Mouse (Mus musculus) hindbrain, embryonic 14.5 days (tissue): ENCODE data around the gene Irf2bpl. TPM values are rescaled to one million over a fixed set of nuclear protein-coding genes. Genes with fewer than 3 reads are reported as not detected.
A peak's percentile ranks its signal among the peaks of the same experiment; 100 is the strongest.

ENCODE experiments used
- ATAC-seq: fragments of 200-750 bp; cut with Nextera tagmentation; 2 replicates; pipeline ENCODE4 v1.8.0; 2017; ENCODE audit warnings: moderate number of reproducible peaks, mild to moderate bottlenecking, moderate TSS enrichment, moderate library complexity; ENCODE audit not compliant: low FRiP score
- DNase-seq: peaks from one replicate; pipeline ENCODE4 v3.0.0-alpha.2; 2015; ENCODE audit warnings: low spot score
- H3K27ac ChIP-seq: fragments of 300-500 bp; sonication (generic); 2 replicates; pipeline ENCODE4 v1.5.1; 2014; ENCODE audit warnings: mild to moderate bottlenecking, moderate library complexity
- H3K27me3 ChIP-seq: fragments of 300-500 bp; sonication (generic); 2 replicates; pipeline ENCODE4 v1.6.1; 2014; ENCODE audit warnings: mild to moderate bottlenecking, low read length, mixed read lengths; ENCODE audit not compliant: control insufficient read depth, insufficient read depth
- H3K36me3 ChIP-seq: fragments of 300-500 bp; sonication (generic); replicated peaks from 2 replicates; pipeline ENCODE4 v1.6.1; 2014; ENCODE audit not compliant: control insufficient read depth, insufficient read depth
- H3K4me1 ChIP-seq: fragments of 300-500 bp; sonication (generic); replicated peaks from 2 replicates; pipeline ENCODE4 v1.6.1; 2014; ENCODE audit warnings: antibody characterized with exemption, low read length, mixed read lengths; ENCODE audit not compliant: control insufficient read depth, insufficient read depth
- H3K4me2 ChIP-seq: fragments of 300-500 bp; sonication (generic); replicated peaks from 2 replicates; pipeline ENCODE4 v1.6.1; 2014; ENCODE audit warnings: mild to moderate bottlenecking, moderate library complexity
- H3K4me3 ChIP-seq: fragments of 300-500 bp; sonication (generic); replicated peaks from 2 replicates; pipeline ENCODE4 v1.5.1; 2014; ENCODE audit warnings: mild to moderate bottlenecking, low read length
- H3K9ac ChIP-seq: fragments of 300-500 bp; sonication (generic); 2 replicates; pipeline ENCODE4 v1.6.1; 2014
- H3K9me3 ChIP-seq: fragments of 300-500 bp; sonication (generic); 2 replicates; pipeline ENCODE4 v1.6.1; 2016; ENCODE audit warnings: low read length; ENCODE audit not compliant: control insufficient read depth
- WGBS: fragments of 180-500 bp; shearing (Covaris S2); extraction: QIAGEN DNeasy Blood & Tissue Kit; methylation state at CpG from one replicate; pipeline ENCODE4 v1.1.7; 2014; 5-methylcytosine and 5-hydroxymethylcytosine counted together
- polyA plus RNA-seq: library from polyadenylated mRNA; unstranded; fragments of >200 nt; fragmentation: Nextera tagmentation; extraction: Ambion mirVana; gene quantifications from 2 replicates; pipeline ENCODE4 v1.2.1, GENCODE M21; 2014

Irf2bpl gene
- polyA plus RNA-seq, 1 experiment from 2014 or later: 64.5 TPM

GRCm38 (mm10) chr12:86835899-86836298 lies 48.7 kb downstream of the Irf2bpl start:
- Histone ChIP-seq H3K4me2 (no peak overlapping the region), H3K4me1 (peaks cover 14% of the 10 kb centered on the region), H3K27ac (0 out of 2 replicates have a peak overlapping the region, but pooled peaks have one; percentile 20), H3K9me3 (no peaks in the 10 kb centered on the region), H3K36me3 (no peaks in the 10 kb centered on the region), H3K9ac (no peak overlapping the region), H3K4me3 (no peak overlapping the region), H3K27me3 (no peaks in the 10 kb centered on the region)
- DNase-seq (no peak), ATAC-seq (no peak)
- 79% methylated on average over 3 of the region's 3 CpGs for WGBS

GRCm38 (mm10) chr12:86834416-86834772 lies 50.2 kb downstream of the Irf2bpl start:
- Histone ChIP-seq H3K27me3 (no peaks in the 10 kb centered on the region), H3K4me1 (peaks cover 21% of the 10 kb centered on the region), H3K4me2 (no peak overlapping the region), H3K27ac (no peak overlapping the region), H3K4me3 (no peak overlapping the region), H3K36me3 (no peaks in the 10 kb centered on the region), H3K9ac (no peak overlapping the region), H3K9me3 (no peaks in the 10 kb centered on the region)
- DNase-seq: no peak
- 84% methylated on average over 3 of the region's 3 CpGs for WGBS
- no peak for ATAC-seq

GRCm38 (mm10) chr12:86833711-86834415 lies 50.7 kb downstream of the Irf2bpl start:
- no peaks in the 10 kb centered on the region for H3K27me3 ChIP-seq
- no peak overlapping the region for H3K4me2 ChIP-seq
- no peaks in the 10 kb centered on the region for H3K36me3 ChIP-seq
- DNase-seq (no peak), ATAC-seq (no peak)
- H3K9me3 ChIP-seq: no peaks in the 10 kb centered on the region
- peaks cover 21% of the 10 kb centered on the region for H3K4me1 ChIP-seq
- no peak overlapping the region for H3K9ac ChIP-seq
- WGBS: 62% methylated on average over 6 of the region's 6 CpGs
- H3K4me3 ChIP-seq: no peak overlapping the region
- H3K27ac ChIP-seq: no peak overlapping the region; the same call in 1 of the 2 replicates

- Histone ChIP-seq H3K27ac (peak overlapping the region; percentile 84), H3K9me3 (no peaks in the 10 kb centered on the region), H3K4me1 (peaks cover 21% of the 10 kb centered on the region), H3K9ac (peak overlapping the region; percentile 56), H3K27me3 (no peaks in the 10 kb centered on the region), H3K4me3 (no peak overlapping the region), H3K4me2 (peak overlapping the region; percentile 47; the same call in 1 of the 2 replicates), H3K36me3 (no peaks in the 10 kb centered on the region)
- WGBS: 59% methylated on average over 11 of the region's 11 CpGs
- ATAC-seq (peak; percentile 16; the same call in 1 of the 2 replicates), DNase-seq (no peak)
Measured at GRCm38 (mm10) chr12:86832551-86833182, 51.9 kb downstream of the Irf2bpl start.

- Histone ChIP-seq H3K4me1 (peaks cover 26% of the 10 kb centered on the region), H3K27me3 (no peaks in the 10 kb centered on the region), H3K9ac (peak overlapping the region; percentile 56), H3K9me3 (no peaks in the 10 kb centered on the region), H3K4me3 (no peak overlapping the region), H3K4me2 (peak overlapping the region; percentile 47), H3K27ac (peak overlapping the region; percentile 84), H3K36me3 (no peaks in the 10 kb centered on the region)
- peak; percentile 81 for DNase-seq
- WGBS: 23% methylated on average over 32 of the region's 32 CpGs
- peak; percentile 71 for ATAC-seq
Measured at GRCm38 (mm10) chr12:86831591-86832550, 52.7 kb downstream of the Irf2bpl start.

Other genes with a start within 250 kb of the Irf2bpl start
- gene Vash1, start 206.1 kb downstream of the Irf2bpl start, polyA plus RNA-seq: 27.5 and 31.2 TPM in 2 replicates
- 12.3 and 13.1 TPM in 2 replicates for gene Angel1, start 158.3 kb downstream of the Irf2bpl start, polyA plus RNA-seq
- not detected in 2 replicates for gene Lrrc74a, start 150.4 kb downstream of the Irf2bpl start, polyA plus RNA-seq
- gene Cipc, start 62.2 kb upstream of the Irf2bpl start, polyA plus RNA-seq: 46.8 and 52.1 TPM in 2 replicates
- 14.9 and 15.6 TPM in 2 replicates for gene Zdhhc22, start 105.6 kb upstream of the Irf2bpl start, polyA plus RNA-seq
- gene Tmem63c, start 136.5 kb upstream of the Irf2bpl start, polyA plus RNA-seq: 13.8 and 16.2 TPM in 2 replicates
- 3.2 and 5.0 TPM in 2 replicates for gene Ngb, start 217.7 kb upstream of the Irf2bpl start, polyA plus RNA-seq